Mouse (Mus musculus) E14TG2a.4 (cell line): ENCODE measurements around the gene BC055324.

Experiments
- CTCF ChIP-seq: conservative IDR thresholded peaks from 2 replicates; pipeline ENCODE4 v1.5.1; 2014; ENCODE audit warnings: low read length
- NANOG ChIP-seq: IDR thresholded peaks from 2 replicates; pipeline ENCODE4 v1.6.1; 2014; ENCODE audit warnings: borderline replicate concordance, low read length, mixed read lengths

DNA sequence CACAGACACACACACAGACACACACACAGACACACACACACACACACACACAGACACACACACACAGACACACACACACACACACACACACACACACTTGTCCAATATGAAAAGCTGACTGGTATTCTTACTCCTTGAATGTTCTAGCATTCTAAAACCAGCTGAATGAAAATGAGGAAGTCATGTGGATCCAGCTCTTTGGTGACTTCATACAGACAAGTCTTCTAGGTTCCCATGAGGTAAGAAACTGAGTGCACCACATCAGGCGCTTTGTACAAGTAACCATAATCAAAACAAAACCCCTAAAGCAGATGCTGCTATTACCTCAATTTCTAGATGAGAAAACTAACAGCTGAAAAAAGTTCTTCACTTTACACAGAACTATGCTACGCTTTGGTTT, 19.5 kb downstream of the BC055324 start:
- TF ChIP-seq CTCF (no peak), NANOG (no peak)
